Mouse (Mus musculus): Measurements from ENCODE around the gene Mad1l1.

DNA sequence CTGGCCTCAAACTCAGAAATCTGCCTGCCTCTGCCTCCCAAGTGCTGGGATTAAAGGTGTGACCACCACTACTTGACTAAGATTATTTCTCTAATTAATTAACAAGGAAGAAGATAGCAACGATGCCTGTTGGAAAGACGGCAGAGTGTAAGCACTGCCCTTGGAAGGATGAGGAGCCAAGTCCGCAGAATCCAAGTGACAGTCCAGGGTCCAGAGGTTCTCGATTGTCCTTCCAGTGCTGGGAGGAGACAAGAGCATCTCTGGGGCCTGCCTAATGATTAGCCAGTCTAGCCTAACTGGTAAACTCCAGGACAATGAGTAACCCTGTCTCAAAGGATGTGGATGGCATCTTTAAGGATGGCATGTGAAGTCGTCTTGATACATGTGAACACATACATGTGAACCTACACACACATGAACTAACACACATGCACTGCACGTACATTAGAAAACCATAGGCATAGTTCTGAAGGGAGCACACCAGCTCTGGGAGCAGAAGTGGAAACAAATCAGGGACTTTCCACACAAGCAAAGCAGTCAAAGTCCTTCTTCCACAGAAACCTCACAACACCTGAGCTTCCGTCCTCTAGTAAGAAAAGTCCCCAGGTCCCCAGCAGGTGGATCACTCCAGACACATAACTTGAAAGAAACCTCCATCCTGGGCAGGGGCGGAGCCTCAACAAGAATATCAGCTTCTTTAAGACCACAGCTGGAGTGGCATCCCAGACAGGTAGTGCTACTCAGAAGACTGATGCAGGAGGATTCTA is 29.6 kb upstream of the Mad1l1 start:
- TF ChIP-seq POLR2A (IDR thresholded peaks at IDR 0.05; ENCODE audit: insufficient read depth, low read depth, low read length) (no peak), CTCF (IDR thresholded peaks at IDR 0.05; ENCODE audit: insufficient read depth, low read depth, low read length) (no peak)
